Mouse (Mus musculus): Measurements from ENCODE around the gene Me3.

DNA sequence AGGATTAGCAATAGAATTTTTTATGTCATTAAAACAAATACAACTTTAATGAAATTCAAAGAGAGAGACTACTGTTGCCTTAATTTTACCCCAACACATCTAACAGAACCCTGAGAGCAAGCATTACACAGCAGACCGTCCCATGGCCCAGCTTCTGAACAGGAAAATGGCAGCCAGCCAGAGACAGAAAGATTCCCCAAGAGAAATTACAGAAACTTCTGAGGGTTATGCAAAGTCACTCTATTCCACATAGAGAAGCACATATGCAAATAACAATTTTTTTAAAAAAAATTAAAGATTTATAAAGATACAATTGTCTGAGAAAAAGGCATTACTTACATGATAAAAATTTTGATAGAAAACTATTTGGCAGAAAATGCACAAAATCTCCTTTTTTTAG is 247.5 kb downstream of the Me3 start:
- no peak for TF ChIP-seq POLR2A (IDR thresholded peaks at IDR 0.05; ENCODE audit: insufficient read depth, low read depth, low read length)
- no peak for TF ChIP-seq CTCF (IDR thresholded peaks at IDR 0.05)
